Mouse (Mus musculus) hindbrain, postnatal 0 days (tissue): ENCODE results near the gene Bco1. TPM values are rescaled to one million over a fixed set of nuclear protein-coding genes. Genes with fewer than 3 reads are reported as not detected.

Experiments
- ATAC-seq: fragments of 200-750 bp; cut with Nextera tagmentation; 2 replicates; pipeline ENCODE4 v1.8.0; 2017; ENCODE audit warnings: mild to moderate bottlenecking, moderate TSS enrichment, moderate library complexity
- DNase-seq: peaks from one replicate; pipeline ENCODE4 v3.0.0-alpha.2; 2015; ENCODE audit warnings: low spot score
- H3K27ac ChIP-seq: fragments of 300-500 bp; sonication (generic); 2 replicates; pipeline ENCODE4 v1.5.1; 2014; ENCODE audit warnings: mild to moderate bottlenecking
- H3K27me3 ChIP-seq: fragments of 300-500 bp; sonication (generic); 2 replicates; pipeline ENCODE4 v1.6.1; 2014; ENCODE audit warnings: low read length, mixed read lengths; ENCODE audit not compliant: insufficient read depth
- H3K36me3 ChIP-seq: fragments of 300-500 bp; sonication (generic); 2 replicates; pipeline ENCODE4 v1.6.1; 2014; ENCODE audit warnings: low read length, mixed read lengths; ENCODE audit not compliant: insufficient read depth
- H3K4me1 ChIP-seq: fragments of 300-500 bp; sonication (generic); 2 replicates; pipeline ENCODE4 v1.6.1; 2014; ENCODE audit warnings: antibody characterized with exemption, low read length, mixed read lengths; ENCODE audit not compliant: insufficient read depth
- H3K4me2 ChIP-seq: fragments of 300-500 bp; sonication (generic); 2 replicates; pipeline ENCODE4 v1.6.1; 2014; ENCODE audit warnings: low read depth, mild to moderate bottlenecking, low read length, moderate library complexity, mixed read lengths
- H3K4me3 ChIP-seq: fragments of 300-500 bp; sonication (generic); 2 replicates; pipeline ENCODE4 v1.5.1; 2014; ENCODE audit warnings: low read length
- H3K9ac ChIP-seq: fragments of 300-500 bp; sonication (generic); replicated peaks from 2 replicates; pipeline ENCODE4 v1.6.1; 2014; ENCODE audit warnings: mild to moderate bottlenecking, low read length, moderate library complexity, mixed read lengths
- H3K9me3 ChIP-seq: fragments of 300-500 bp; sonication (generic); 2 replicates; pipeline ENCODE4 v1.6.1; 2016; ENCODE audit warnings: low read length, mixed read lengths
- CTCF ChIP-seq: IDR thresholded peaks from 2 replicates; pipeline ENCODE4 v1.5.1; 2016; ENCODE audit warnings: antibody characterized with exemption, control low read depth, low read depth
- WGBS: fragments of 180-500 bp; shearing (Covaris S2); extraction: QIAGEN DNeasy Blood & Tissue Kit; methylation state at CpG from one replicate; pipeline ENCODE4 v1.1.7; 2014; 5-methylcytosine and 5-hydroxymethylcytosine counted together
- polyA plus RNA-seq: library from polyadenylated mRNA; unstranded; fragments of >200 nt; fragmentation: Nextera tagmentation; extraction: Ambion mirVana; gene quantifications from 2 replicates; pipeline ENCODE4 v1.2.1, GENCODE M21; 2015
- total RNA-seq: library from RNA; depleted of rRNA; stranded (reverse); fragments of >200 nt; gene quantifications from 2 replicates; pipeline ENCODE4 v1.2.3, GENCODE M21; 2014; rRNA removed

The Bco1 gene
- total and polyA plus RNA-seq, 2 experiments from 2014 or later: 0.21 to 0.39 TPM

- no peak for ATAC-seq
- TF ChIP-seq CTCF: peak; percentile 52
Measured at GRCm38 (mm10) chr8:117182746-117183145, 87.1 kb downstream of the Bco1 start.

More at GRCm38 (mm10) chr8:117182746-117183145, 87.1 kb downstream of the Bco1 start:
- no peaks in the 10 kb centered on the region for H3K27me3 ChIP-seq
- no peak overlapping the region for H3K9ac ChIP-seq
- no peaks in the 10 kb centered on the region for H3K9me3 ChIP-seq
- peaks cover 17% of the 10 kb centered on the region for H3K36me3 ChIP-seq
- no peak overlapping the region for H3K27ac ChIP-seq
- WGBS: 97% methylated on average over 4 of the region's 4 CpGs
- no peak for DNase-seq
- H3K4me1 ChIP-seq: no peaks in the 10 kb centered on the region
- H3K4me2 ChIP-seq: no peak overlapping the region
- no peak overlapping the region for H3K4me3 ChIP-seq

Other genes with a start within 250 kb of the Bco1 start
- 12.6 and 16.8 TPM in 2 replicates for gene Cmc2, start 174.4 kb upstream of the Bco1 start, total RNA-seq
- gene Cmc2, start 174.4 kb upstream of the Bco1 start, polyA plus RNA-seq: 36.3 TPM in 2 replicates
- gene Cenpn, start 174.1 kb upstream of the Bco1 start, total RNA-seq: 4.3 and 4.7 TPM in 2 replicates
- gene Cenpn, start 174.1 kb upstream of the Bco1 start, polyA plus RNA-seq: 8.4 and 9.8 TPM in 2 replicates
- 40.7 and 47.3 TPM in 2 replicates for gene Atmin, start 152.5 kb upstream of the Bco1 start, total RNA-seq
- 18.3 and 20.8 TPM in 2 replicates for gene Atmin, start 152.5 kb upstream of the Bco1 start, polyA plus RNA-seq
- 5.2 and 7.0 TPM in 2 replicates for gene 1700030J22Rik, start 116.9 kb upstream of the Bco1 start, total RNA-seq
- 5.7 and 5.8 TPM in 2 replicates for gene 1700030J22Rik, start 116.9 kb upstream of the Bco1 start, polyA plus RNA-seq
- gene Gcsh, start 102.3 kb upstream of the Bco1 start, total RNA-seq: 41.0 and 44.6 TPM in 2 replicates
- gene Gcsh, start 102.3 kb upstream of the Bco1 start, polyA plus RNA-seq: 128 and 131 TPM in 2 replicates
- 0.22 and 2.0 TPM in 2 replicates for gene Pkd1l2, start 13.4 kb upstream of the Bco1 start, total RNA-seq
- gene Pkd1l2, start 13.4 kb upstream of the Bco1 start, polyA plus RNA-seq: 0.05 and 0.06 TPM in 2 replicates
- gene Gan, start 62.3 kb downstream of the Bco1 start, total RNA-seq: 8.5 and 11.1 TPM in 2 replicates
- gene Gan, start 62.3 kb downstream of the Bco1 start, polyA plus RNA-seq: 4.8 and 5.6 TPM in 2 replicates
- gene Cmip, start 161.2 kb downstream of the Bco1 start, total RNA-seq: 230 and 250 TPM in 2 replicates
- 160 and 163 TPM in 2 replicates for gene Cmip, start 161.2 kb downstream of the Bco1 start, polyA plus RNA-seq